Mouse (Mus musculus): Measurements from ENCODE around the gene Patl2. TPM values are rescaled to one million over a fixed set of nuclear protein-coding genes. Genes with fewer than 3 reads are reported as not detected.
A peak's percentile ranks its signal among the peaks of the same experiment; 100 is the strongest.

Patl2 gene
- polyA plus RNA-seq (2014; fragmentation: Nextera tagmentation; extraction: Ambion mirVana): not detected in 2 replicates

DNA sequence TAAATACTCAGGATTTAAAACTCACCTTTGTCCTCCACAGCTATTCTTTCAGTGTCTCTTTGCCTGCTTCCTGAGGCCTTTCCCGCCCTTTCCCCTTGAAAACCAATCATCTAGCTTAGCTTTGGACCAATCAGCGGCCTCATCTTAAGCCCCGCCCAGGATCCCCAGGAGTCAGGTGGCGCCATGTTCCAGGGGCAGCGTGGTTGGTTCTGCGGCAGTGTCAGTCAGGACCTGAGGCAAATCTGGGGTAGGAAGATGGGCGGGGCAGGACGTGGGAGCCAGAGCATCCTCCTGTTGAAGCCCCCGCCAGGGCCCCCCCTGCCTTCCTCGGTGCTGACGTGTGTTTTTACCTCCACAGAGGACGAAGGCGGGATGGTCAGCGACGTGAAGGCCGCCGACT, at the start of gene Patl2, which contains the start of gene Terb2:
Patl2 (minus strand) TSS at position 84 of the 400 bp plus-strand sequence.
Terb2 (plus strand) TSS at position 167 of the 400 bp plus-strand sequence.
- Histone ChIP-seq H3K36me3 (replicated peaks; ENCODE audit: control insufficient read depth, insufficient read depth) (no peaks in the 10 kb centered on the region), H3K9ac (no peak within 1 kb of the TSS), H3K4me2 (replicated peaks) (no peak within 1 kb of the TSS), H3K4me3 (replicated peaks; ENCODE audit: low read length) (no peak within 1 kb of the TSS), H3K27me3 (ENCODE audit: control insufficient read depth, insufficient read depth, low read length) (no peaks in the 10 kb centered on the region), H3K27ac (no peak within 1 kb of the TSS), H3K4me1 (replicated peaks; ENCODE audit: control insufficient read depth, insufficient read depth, low read length) (no peaks in the 10 kb centered on the region), H3K9me3 (ENCODE audit: control insufficient read depth, low read length) (no peaks in the 10 kb centered on the region)
- DNase-seq (ENCODE audit: low spot score) (no peak), ATAC-seq (ENCODE audit: low FRiP score) (no peak)
- 86% methylated on average over 17 of the region's 17 CpGs for WGBS

DNA sequence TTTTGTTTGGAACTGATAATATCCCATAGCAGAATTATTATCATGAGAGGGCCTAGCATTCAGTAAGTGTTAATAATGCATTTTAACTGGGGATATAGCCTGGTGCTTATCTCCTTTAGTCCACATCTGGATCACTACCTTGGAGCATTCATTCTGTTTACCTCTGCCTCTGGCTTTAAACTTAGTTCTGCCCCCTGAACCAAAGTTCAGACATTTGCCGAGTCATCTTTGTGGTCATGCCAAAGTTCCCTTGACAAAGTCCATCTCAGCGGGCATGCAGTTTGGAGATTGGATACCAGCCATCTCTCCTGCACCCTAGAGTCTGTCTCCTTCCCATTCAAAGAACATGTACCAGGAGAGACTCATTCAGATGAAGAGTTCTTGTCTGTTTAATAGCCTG, 49.4 kb upstream of the Patl2 start:
- Histone ChIP-seq H3K27ac (no peak overlapping the region), H3K4me2 (replicated peaks) (peak overlapping the region; percentile 89), H3K27me3 (ENCODE audit: control insufficient read depth, insufficient read depth, low read length) (no peaks in the 10 kb centered on the region), H3K9ac (peak overlapping the region; percentile 54; the same call in 1 of the 2 replicates), H3K4me3 (replicated peaks; ENCODE audit: low read length) (peak overlapping the region; percentile 50), H3K36me3 (replicated peaks; ENCODE audit: control insufficient read depth, insufficient read depth) (no peaks in the 10 kb centered on the region), H3K9me3 (ENCODE audit: control insufficient read depth, low read length) (no peaks in the 10 kb centered on the region), H3K4me1 (replicated peaks; ENCODE audit: control insufficient read depth, insufficient read depth, low read length) (peaks cover 6% of the 10 kb centered on the region; the same call in 1 of the 2 replicates)
- 83% methylated on average over 2 of the region's 2 CpGs for WGBS
- ATAC-seq (ENCODE audit: low FRiP score) (no peak), DNase-seq (ENCODE audit: low spot score) (no peak)

DNA sequence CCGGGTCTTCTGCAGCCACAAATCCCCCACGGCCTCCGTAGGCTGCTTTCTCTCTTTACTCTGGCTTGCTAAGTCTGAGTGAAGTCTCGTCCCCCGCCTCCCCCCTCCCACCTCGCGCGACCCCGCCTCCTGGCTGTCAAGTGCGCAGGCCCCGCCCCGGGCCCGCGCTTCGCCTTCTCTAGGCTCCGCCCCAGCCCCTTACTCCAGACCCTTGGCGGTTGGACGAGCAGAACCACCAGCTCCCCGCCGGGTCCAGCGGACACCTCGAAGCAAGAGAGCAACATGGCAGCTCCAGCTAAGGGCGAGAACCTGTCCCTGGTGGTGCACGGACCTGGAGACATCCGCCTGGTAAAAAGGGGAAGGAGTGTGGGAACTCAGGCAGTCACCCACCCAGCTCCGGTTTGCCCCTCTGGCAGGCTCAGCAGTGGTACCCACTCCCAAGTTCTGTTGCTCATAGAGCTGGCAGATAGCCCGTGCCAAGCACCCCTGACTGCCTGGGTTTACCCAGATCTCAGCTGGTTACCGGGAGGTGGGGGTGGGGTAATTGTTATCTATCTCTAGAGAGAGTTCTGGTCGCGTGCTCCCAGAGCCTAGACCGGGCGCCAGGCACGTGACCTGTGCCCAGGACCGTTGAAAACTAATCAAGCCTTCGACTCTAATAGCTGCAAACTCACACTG, 48.8 kb upstream of the Patl2 start, which contains the start of gene Sord:
Sord (plus strand) TSS at position 139 of the 678 bp plus-strand sequence.
- ATAC-seq (ENCODE audit: low FRiP score): peak; percentile 96
- Histone ChIP-seq H3K9me3 (ENCODE audit: control insufficient read depth, low read length) (no peaks in the 10 kb centered on the region), H3K4me2 (replicated peaks) (peak within 1 kb of the TSS; percentile 89), H3K27me3 (ENCODE audit: control insufficient read depth, insufficient read depth, low read length) (no peaks in the 10 kb centered on the region), H3K4me1 (replicated peaks; ENCODE audit: control insufficient read depth, insufficient read depth, low read length) (peaks cover 6% of the 10 kb centered on the region; the same call in 1 of the 2 replicates), H3K9ac (peak within 1 kb of the TSS; percentile 54), H3K27ac (peak within 1 kb of the TSS; percentile 68), H3K4me3 (replicated peaks; ENCODE audit: low read length) (peak within 1 kb of the TSS; percentile 50), H3K36me3 (replicated peaks; ENCODE audit: control insufficient read depth, insufficient read depth) (no peaks in the 10 kb centered on the region)
- DNase-seq (ENCODE audit: low spot score): peak; percentile 83
- under 1% methylated on average over 35 of the region's 35 CpGs for WGBS

DNA sequence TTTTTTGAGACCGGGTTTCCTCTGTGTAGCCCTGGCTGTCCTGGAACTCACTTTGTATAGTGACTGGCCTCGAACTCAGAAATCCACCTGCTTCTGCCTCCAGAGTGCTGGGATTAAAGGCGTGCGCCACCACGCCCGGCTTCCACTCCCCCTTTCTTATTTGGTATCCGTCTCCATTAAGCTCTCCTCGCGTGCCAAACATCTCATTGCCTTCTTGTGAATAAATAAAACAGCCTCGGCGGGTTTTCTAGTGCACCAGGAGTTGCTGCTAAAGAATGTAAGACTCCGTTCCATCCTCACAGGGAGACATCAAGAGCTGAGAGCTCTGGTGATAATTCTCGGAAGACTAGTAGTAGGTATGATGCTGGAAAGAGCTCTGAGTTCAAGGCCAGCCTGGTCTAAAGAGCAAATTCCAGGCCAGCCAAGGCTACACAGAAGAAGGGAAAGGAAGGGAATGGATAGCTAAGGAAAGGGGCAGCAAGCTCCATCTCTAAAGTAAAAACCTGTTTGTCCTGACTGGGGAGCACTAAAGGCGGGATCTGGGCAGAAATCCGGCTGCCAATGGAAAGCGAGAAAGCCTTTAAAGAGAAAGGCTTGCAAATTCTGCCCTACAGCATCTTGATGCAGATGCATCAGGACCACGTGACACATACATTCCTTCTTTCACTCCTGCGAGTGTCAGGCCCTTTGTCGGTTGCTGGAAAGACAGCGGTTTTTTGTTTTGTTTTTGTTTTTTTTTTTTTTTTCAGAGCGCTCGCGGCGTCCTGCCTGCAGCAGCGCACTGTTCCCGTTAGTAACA, 48.0 kb upstream of the Patl2 start:
- ATAC-seq (ENCODE audit: low FRiP score): peak; percentile 59
- Histone ChIP-seq H3K27me3 (ENCODE audit: control insufficient read depth, insufficient read depth, low read length) (no peaks in the 10 kb centered on the region), H3K4me3 (replicated peaks; ENCODE audit: low read length) (peak overlapping the region; percentile 50), H3K9ac (peak overlapping the region; percentile 54), H3K36me3 (replicated peaks; ENCODE audit: control insufficient read depth, insufficient read depth) (no peaks in the 10 kb centered on the region), H3K27ac (peak overlapping the region; percentile 68), H3K4me1 (replicated peaks; ENCODE audit: control insufficient read depth, insufficient read depth, low read length) (peaks cover 6% of the 10 kb centered on the region; the same call in 1 of the 2 replicates), H3K9me3 (ENCODE audit: control insufficient read depth, low read length) (no peaks in the 10 kb centered on the region), H3K4me2 (replicated peaks) (peak overlapping the region; percentile 89)
- 6% methylated on average over 26 of the region's 26 CpGs for WGBS
- DNase-seq (ENCODE audit: low spot score): peak; percentile 65

DNA sequence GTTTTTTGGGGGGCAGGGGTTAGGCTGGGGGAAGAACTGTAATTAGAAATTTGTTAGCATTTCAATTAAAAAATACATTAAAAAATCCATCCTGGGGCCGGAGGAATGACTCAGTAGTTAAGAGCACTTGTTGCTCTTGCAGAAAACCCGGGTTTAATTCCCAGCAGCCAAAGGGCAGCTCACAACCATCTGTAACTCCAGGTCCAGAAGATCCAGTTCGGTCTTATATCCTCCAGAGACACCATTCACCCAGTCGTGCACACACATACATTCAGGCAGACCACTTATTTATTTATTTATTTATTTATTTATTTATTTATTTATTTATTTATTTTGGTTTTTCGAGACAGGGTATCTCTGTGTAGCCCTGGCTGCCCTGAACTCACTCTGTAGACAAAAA, 47.4 kb upstream of the Patl2 start:
- no peak overlapping the region for H3K9ac ChIP-seq
- H3K4me3 ChIP-seq (replicated peaks; ENCODE audit: low read length): peak overlapping the region; percentile 50; the same call in 1 of the 2 replicates
- DNase-seq (ENCODE audit: low spot score): no peak
- no peaks in the 10 kb centered on the region for H3K27me3 ChIP-seq (ENCODE audit: control insufficient read depth, insufficient read depth, low read length)
- no peak for ATAC-seq (ENCODE audit: low FRiP score)
- H3K27ac ChIP-seq: no peak overlapping the region
- H3K4me1 ChIP-seq (replicated peaks; ENCODE audit: control insufficient read depth, insufficient read depth, low read length): peaks cover 6% of the 10 kb centered on the region; the same call in 1 of the 2 replicates
- H3K4me2 ChIP-seq (replicated peaks): peak overlapping the region; percentile 89
- WGBS: 56% methylated on average over 5 of the region's 5 CpGs
- H3K36me3 ChIP-seq (replicated peaks; ENCODE audit: control insufficient read depth, insufficient read depth): no peaks in the 10 kb centered on the region
- no peaks in the 10 kb centered on the region for H3K9me3 ChIP-seq (ENCODE audit: control insufficient read depth, low read length)

DNA sequence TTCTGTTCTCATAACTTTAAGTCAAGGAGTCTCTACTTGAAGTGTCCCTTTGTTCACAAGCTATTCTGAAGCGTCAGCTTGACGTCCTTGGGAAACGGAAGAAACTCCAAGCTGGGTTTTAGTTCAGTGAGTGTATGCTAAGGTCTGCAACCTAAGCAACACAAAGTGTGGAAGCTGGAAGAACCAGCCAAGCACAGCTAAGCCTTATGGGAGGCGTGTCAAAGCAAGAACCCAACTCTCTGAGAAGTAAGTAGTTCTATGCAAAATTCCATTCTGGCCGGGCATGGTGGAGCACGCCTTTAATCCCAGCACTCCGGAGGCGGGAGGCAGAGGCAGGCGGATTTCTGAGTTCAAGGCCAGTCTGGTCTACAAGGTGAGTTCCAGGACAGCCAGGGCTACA, 45.6 kb upstream of the Patl2 start:
- Histone ChIP-seq H3K4me3 (replicated peaks; ENCODE audit: low read length) (no peak overlapping the region), H3K9ac (no peak overlapping the region), H3K27ac (no peak overlapping the region), H3K9me3 (ENCODE audit: control insufficient read depth, low read length) (no peaks in the 10 kb centered on the region), H3K4me2 (replicated peaks) (no peak overlapping the region), H3K36me3 (replicated peaks; ENCODE audit: control insufficient read depth, insufficient read depth) (no peaks in the 10 kb centered on the region), H3K27me3 (ENCODE audit: control insufficient read depth, insufficient read depth, low read length) (no peaks in the 10 kb centered on the region), H3K4me1 (replicated peaks; ENCODE audit: control insufficient read depth, insufficient read depth, low read length) (peaks cover 6% of the 10 kb centered on the region; the same call in 1 of the 2 replicates)
- ATAC-seq (ENCODE audit: low FRiP score): no peak
- 74% methylated on average over 9 of the region's 9 CpGs for WGBS
- DNase-seq (ENCODE audit: low spot score): no peak

DNA sequence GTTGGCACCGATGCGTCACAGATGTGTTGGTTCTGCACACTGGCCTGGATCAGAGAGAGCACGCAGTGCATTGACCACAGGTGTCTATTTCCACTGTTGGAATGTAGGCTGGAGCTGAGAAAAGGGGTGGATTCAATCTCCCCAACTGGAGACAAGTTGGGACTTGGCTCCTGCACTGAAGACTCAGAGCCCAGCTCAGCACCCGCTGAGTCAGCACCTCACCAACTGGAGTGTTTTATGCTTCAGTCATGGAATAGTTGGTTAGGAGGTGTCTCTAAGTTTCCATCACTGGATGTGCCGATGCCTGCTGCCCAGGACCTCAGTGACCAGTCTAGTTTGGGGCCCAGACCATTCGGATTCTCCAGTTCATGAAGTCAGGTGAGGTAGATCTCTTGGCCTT, 44.4 kb upstream of the Patl2 start:
- Histone ChIP-seq H3K36me3 (replicated peaks; ENCODE audit: control insufficient read depth, insufficient read depth) (no peaks in the 10 kb centered on the region), H3K9ac (no peak overlapping the region), H3K27ac (no peak overlapping the region), H3K27me3 (ENCODE audit: control insufficient read depth, insufficient read depth, low read length) (no peaks in the 10 kb centered on the region), H3K4me1 (replicated peaks; ENCODE audit: control insufficient read depth, insufficient read depth, low read length) (peaks cover 5% of the 10 kb centered on the region; the same call in 1 of the 2 replicates), H3K4me2 (replicated peaks) (no peak overlapping the region), H3K9me3 (ENCODE audit: control insufficient read depth, low read length) (no peaks in the 10 kb centered on the region), H3K4me3 (replicated peaks; ENCODE audit: low read length) (no peak overlapping the region)
- DNase-seq (ENCODE audit: low spot score) (no peak), ATAC-seq (ENCODE audit: low FRiP score) (no peak)
- 88% methylated on average over 6 of the region's 6 CpGs for WGBS

DNA sequence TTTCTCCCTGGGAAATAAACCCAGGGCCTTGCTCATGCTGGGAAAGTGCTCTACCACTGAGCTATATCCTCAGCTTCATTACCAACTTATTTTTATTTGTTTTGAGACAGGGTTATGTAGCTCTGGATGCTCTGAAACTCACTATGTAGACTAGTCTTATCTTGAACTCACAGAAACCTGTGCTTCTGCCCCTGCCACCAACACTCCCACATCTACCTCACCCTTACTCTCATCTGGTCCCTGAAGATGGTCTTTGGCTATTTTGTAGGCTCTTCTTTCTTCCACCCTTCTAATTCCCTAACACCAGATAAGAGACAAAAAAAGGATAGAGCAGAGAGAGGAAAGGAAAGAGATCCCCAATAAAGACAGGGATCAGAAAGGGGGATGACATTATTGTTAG, 37.7 kb upstream of the Patl2 start:
- Histone ChIP-seq H3K9ac (no peak overlapping the region), H3K9me3 (ENCODE audit: control insufficient read depth, low read length) (no peaks in the 10 kb centered on the region), H3K4me2 (replicated peaks) (no peak overlapping the region), H3K27me3 (ENCODE audit: control insufficient read depth, insufficient read depth, low read length) (no peaks in the 10 kb centered on the region), H3K27ac (no peak overlapping the region), H3K4me1 (replicated peaks; ENCODE audit: control insufficient read depth, insufficient read depth, low read length) (no peaks in the 10 kb centered on the region), H3K4me3 (replicated peaks; ENCODE audit: low read length) (no peak overlapping the region), H3K36me3 (replicated peaks; ENCODE audit: control insufficient read depth, insufficient read depth) (no peaks in the 10 kb centered on the region)
- no peak for ATAC-seq (ENCODE audit: low FRiP score)
- no peak for DNase-seq (ENCODE audit: low spot score)

DNA sequence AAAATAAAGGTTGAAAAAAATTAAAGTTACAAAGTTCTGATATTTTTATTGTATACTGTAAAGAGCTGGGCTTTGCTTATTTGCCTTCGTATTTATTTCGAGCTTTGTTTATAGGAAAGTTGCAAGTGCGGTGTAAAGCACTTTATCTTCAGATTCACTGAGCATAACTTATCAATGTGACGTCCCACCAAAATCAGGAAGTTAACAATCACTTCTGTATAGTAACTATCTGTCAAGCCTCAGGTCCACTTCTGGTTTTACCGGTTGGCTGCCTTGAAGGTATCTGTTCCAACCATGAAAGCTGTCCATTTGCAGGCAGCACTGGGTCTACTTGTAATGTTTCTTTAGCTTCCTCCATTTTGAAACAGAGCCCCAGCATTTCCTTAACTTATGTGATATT, 36.3 kb upstream of the Patl2 start:
- Histone ChIP-seq H3K4me2 (replicated peaks) (no peak overlapping the region), H3K4me1 (replicated peaks; ENCODE audit: control insufficient read depth, insufficient read depth, low read length) (no peaks in the 10 kb centered on the region), H3K27ac (no peak overlapping the region), H3K27me3 (ENCODE audit: control insufficient read depth, insufficient read depth, low read length) (no peaks in the 10 kb centered on the region), H3K36me3 (replicated peaks; ENCODE audit: control insufficient read depth, insufficient read depth) (no peaks in the 10 kb centered on the region), H3K9me3 (ENCODE audit: control insufficient read depth, low read length) (no peaks in the 10 kb centered on the region), H3K4me3 (replicated peaks; ENCODE audit: low read length) (no peak overlapping the region), H3K9ac (no peak overlapping the region)
- DNase-seq (ENCODE audit: low spot score): no peak
- ATAC-seq (ENCODE audit: low FRiP score): no peak
- 95% methylated on average over 5 of the region's 5 CpGs for WGBS

Data from hindbrain, embryonic 14.5 days (tissue).